Mouse (Mus musculus): ENCODE measurements at regions not wholly inside any gene's neighbourhood (a gene's known extent, or its start where the extent isn't known, plus 50 kb on each side); places are given as distances from the start of the nearest gene placed in this dataset. TPM values are rescaled to one million over a fixed set of nuclear protein-coding genes. Genes with fewer than 3 reads are reported as not detected.

DNA sequence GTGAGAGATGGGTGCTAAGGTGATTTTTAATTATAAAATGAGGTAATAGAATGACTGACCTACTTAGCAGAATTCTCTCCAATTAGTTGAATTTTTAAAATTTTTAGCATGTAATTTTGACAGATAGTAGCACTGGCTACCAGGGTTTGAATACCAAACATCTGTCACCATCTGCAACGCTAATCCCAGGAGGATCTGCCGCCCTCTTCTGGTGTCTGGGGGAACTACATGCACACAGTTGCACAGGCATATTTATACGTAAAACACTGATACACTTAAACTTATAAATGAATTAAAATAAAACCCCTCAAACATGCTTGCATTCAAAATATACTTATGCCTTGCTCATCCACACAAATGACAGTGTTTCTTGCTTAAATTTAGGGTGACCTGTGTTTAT is 316.1 kb upstream of the Adam34 start:
- Histone ChIP-seq H3K36me3 (ENCODE audit: control insufficient read depth, insufficient read depth, low read length) (no peaks in the 10 kb centered on the region), H3K4me1 (replicated peaks; ENCODE audit: control insufficient read depth, insufficient read depth, low read length) (no peaks in the 10 kb centered on the region), H3K9me3 (ENCODE audit: control insufficient read depth, low read length) (no peaks in the 10 kb centered on the region), H3K9ac (ENCODE audit: low read length) (no peak overlapping the region), H3K4me3 (ENCODE audit: low read depth, low read length) (no peak overlapping the region), H3K4me2 (ENCODE audit: low read depth, low read length, severe bottlenecking) (no peak overlapping the region), H3K27me3 (ENCODE audit: control insufficient read depth, insufficient read depth, low read length) (no peaks in the 10 kb centered on the region), H3K27ac (ENCODE audit: low read depth, low read length) (no peak overlapping the region)
- ATAC-seq (replicated peaks; ENCODE audit: low FRiP score) (0 out of 2 replicates have a peak, but pooled peaks have one; percentile 27), DNase-seq (ENCODE audit: low spot score) (peak; percentile 77)
- WGBS: 25% methylated on average over 3 of the region's 3 CpGs

DNA sequence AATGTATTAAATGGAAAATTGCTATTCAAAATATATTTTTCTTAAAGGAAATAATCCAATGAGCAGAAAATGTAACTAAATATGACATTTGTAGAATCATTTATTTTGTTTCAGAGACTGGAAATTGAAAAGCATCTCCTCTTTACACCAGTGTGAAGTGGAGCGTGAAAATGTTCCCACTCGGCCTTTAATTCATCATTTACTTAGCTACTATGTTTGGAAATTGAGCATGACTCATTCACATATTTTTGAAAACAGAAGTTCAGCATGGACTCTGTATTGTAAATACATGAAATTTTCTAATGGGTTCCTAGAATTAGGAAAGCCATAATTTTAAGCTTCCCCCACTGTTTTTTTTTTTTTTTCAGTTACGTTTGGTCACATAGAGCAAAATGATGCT is 314.2 kb upstream of the Adam34 start:
- H3K4me1 ChIP-seq (replicated peaks; ENCODE audit: control insufficient read depth, insufficient read depth, low read length): no peaks in the 10 kb centered on the region
- no peaks in the 10 kb centered on the region for H3K36me3 ChIP-seq (ENCODE audit: control insufficient read depth, insufficient read depth, low read length)
- no peak overlapping the region for H3K4me2 ChIP-seq (ENCODE audit: low read depth, low read length, severe bottlenecking)
- 84% methylated on average over 3 of the region's 3 CpGs for WGBS
- ATAC-seq (replicated peaks; ENCODE audit: low FRiP score) (no peak), DNase-seq (ENCODE audit: low spot score) (no peak)
- H3K27ac ChIP-seq (ENCODE audit: low read depth, low read length): no peak overlapping the region
- H3K4me3 ChIP-seq (ENCODE audit: low read depth, low read length): no peak overlapping the region
- H3K9ac ChIP-seq (ENCODE audit: low read length): no peak overlapping the region
- no peaks in the 10 kb centered on the region for H3K9me3 ChIP-seq (ENCODE audit: control insufficient read depth, low read length)
- no peaks in the 10 kb centered on the region for H3K27me3 ChIP-seq (ENCODE audit: control insufficient read depth, insufficient read depth, low read length)

Small RNA genes in the stretch of these regions (microRNA-seq; reads per million reads assigned to microRNA genes)
- gene Gm24591 (ENCODE audit: insufficient number of aligned reads): not detected

Measured in forebrain, embryonic 11.5 days (tissue).